Mouse (Mus musculus) lung, postnatal 0 days (tissue): ENCODE measurements around the gene Susd1.

Experiments
- CTCF ChIP-seq: IDR thresholded peaks from 2 replicates; pipeline ENCODE4 v1.5.1; 2016; ENCODE audit warnings: antibody characterized with exemption, mild to moderate bottlenecking
- EP300 ChIP-seq: IDR thresholded peaks from 2 replicates; pipeline ENCODE4 v1.6.1; 2016; ENCODE audit warnings: antibody characterized with exemption, mild to moderate bottlenecking, control low read depth

DNA sequence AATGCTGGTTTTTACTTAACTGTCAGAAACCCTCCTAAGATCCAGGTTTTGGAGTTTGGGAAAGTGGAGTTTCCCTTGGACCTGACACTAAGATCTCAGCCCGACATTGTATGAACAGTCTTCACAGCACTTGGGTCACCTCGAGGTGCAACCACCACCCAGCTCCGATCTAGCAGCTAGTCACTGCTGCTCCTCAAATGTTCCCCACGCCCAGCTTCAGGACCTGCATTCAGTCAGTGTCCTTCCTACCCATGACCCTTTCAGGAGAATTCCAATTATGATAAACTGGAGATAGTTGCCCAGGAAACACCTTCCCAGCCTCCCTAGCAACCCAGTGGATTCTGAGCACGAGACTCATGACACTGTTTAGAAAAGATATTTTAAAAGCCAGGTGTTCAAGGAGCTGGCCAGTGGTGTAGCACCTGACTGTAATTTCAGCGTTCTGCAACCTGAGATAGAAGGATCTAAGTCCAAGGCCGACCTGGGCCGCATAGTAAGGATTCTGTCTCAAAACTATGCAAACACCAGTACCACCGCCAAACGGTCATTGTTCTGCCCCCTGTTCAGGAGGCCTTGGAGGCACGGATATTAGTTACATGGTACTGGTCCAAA lies 22.8 kb upstream of the Susd1 start:
- TF ChIP-seq EP300, result no peak
- no peak for TF ChIP-seq CTCF
